Mouse (Mus musculus) spleen, adult 2 months (tissue): ENCODE data around the gene D17Wsu92e. TPM values are rescaled to one million over a fixed set of nuclear protein-coding genes. Genes with fewer than 3 reads are reported as not detected.
A peak's percentile ranks its signal among the peaks of the same experiment; 100 is the strongest.

Source experiments
- DNase-seq, 2 experiments: peaks; one replicate each; pipeline versions ENCODE4 v3.0.0 to v3.0.0-alpha.2; 2012 to 2021; ENCODE audit warnings: low spot score in 2 of 2, low read depth in 1 of 2
- H3K27ac ChIP-seq: fragments of 200-500 bp; 2 replicates; pipeline ENCODE4 v1.5.1; 2012; ENCODE audit warnings: low read length, inconsistent platforms; ENCODE audit not compliant: insufficient read depth
- H3K27me3 ChIP-seq: fragments of 200-500 bp; 2 replicates; pipeline ENCODE4 v1.6.1; 2012; ENCODE audit warnings: mild to moderate bottlenecking, moderate library complexity, low read length, inconsistent platforms; ENCODE audit not compliant: control insufficient read depth, insufficient read depth
- H3K36me3 ChIP-seq: fragments of 200-500 bp; 2 replicates; pipeline ENCODE4 v1.6.1; 2012; ENCODE audit warnings: mild to moderate bottlenecking, low read length, inconsistent platforms; ENCODE audit not compliant: control insufficient read depth, insufficient read depth
- H3K4me1 ChIP-seq: fragments of 200-500 bp; 2 replicates; pipeline ENCODE4 v1.6.1; 2011; ENCODE audit warnings: inconsistent platforms; ENCODE audit not compliant: control insufficient read depth, insufficient read depth, insufficient read length
- H3K4me3 ChIP-seq: fragments of 200-500 bp; 2 replicates; pipeline ENCODE4 v1.5.1; 2011; ENCODE audit warnings: mild to moderate bottlenecking, inconsistent platforms; ENCODE audit not compliant: insufficient read depth, insufficient read length; ENCODE audit errors: extremely low read depth
- CTCF ChIP-seq: fragments of 200-500 bp; IDR thresholded peaks from 2 replicates; pipeline ENCODE4 v1.5.1; 2011; ENCODE audit warnings: mild to moderate bottlenecking, inconsistent platforms; ENCODE audit not compliant: insufficient read depth, insufficient read length, insufficient replicate concordance; ENCODE audit errors: extremely low read depth
- POLR2A ChIP-seq: fragments of 200-500 bp; IDR thresholded peaks from 2 replicates; pipeline ENCODE4 v1.6.1; 2011; ENCODE audit warnings: low read depth, low read length, inconsistent platforms
- WGBS: fragments of 180-500 bp; shearing (Covaris S2); methylation state at CpG from one replicate; pipeline ENCODE4 v1.1.7; 2018; 5-methylcytosine and 5-hydroxymethylcytosine counted together
- polyA plus RNA-seq: library from polyadenylated mRNA; depleted of rRNA; stranded (reverse); fragments of >200 nt; gene quantifications from 2 replicates; pipeline ENCODE4 v1.2.3, GENCODE M21; 2012

D17Wsu92e gene
- polyA plus RNA-seq, 1 experiment = 63.8 TPM

DNA sequence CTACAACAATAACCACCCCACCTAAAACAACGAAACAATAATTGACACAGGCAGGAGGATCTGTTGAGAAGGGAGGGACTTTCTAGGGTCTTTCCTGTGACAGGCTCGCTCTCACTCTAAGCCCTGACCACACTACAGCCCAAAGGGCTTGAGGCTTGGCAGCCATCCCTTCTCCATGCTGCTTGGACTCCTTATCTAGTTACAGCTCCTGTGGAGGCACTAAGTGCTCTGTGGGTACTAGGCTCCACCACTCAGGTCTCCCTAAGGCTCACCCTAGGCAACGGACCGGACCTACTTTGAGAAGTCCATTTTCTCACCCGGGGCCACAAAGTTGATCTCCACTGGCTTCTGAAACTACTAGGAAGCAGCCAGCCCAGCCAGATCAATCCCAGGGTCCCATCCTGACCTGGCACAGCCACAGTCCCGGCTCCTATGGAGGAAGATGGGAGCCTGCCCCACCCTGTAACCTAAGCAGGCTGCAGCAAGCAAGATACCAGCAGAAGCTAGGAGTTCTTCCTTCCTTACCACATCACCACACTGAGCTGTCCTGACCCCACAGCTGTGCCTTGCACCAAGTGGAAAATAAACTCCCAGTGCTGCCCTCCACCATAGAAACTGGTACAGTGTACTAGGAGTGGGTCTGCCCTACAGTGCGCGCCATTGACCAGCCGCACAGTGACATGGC is 41.6 kb downstream of the D17Wsu92e start:
- no peak for DNase-seq
- Histone ChIP-seq H3K4me1 (peaks cover 2% of the 10 kb centered on the region; the same call in 1 of the 2 replicates), H3K36me3 (peaks cover 5% of the 10 kb centered on the region), H3K27ac (peak overlapping the region; percentile 45; the same call in 1 of the 2 replicates), H3K4me3 (no peak overlapping the region), H3K27me3 (no peaks in the 10 kb centered on the region)
- WGBS = 73% methylated on average over 9 of the region's 9 CpGs
- TF ChIP-seq CTCF (no peak), POLR2A (no peak)

DNA sequence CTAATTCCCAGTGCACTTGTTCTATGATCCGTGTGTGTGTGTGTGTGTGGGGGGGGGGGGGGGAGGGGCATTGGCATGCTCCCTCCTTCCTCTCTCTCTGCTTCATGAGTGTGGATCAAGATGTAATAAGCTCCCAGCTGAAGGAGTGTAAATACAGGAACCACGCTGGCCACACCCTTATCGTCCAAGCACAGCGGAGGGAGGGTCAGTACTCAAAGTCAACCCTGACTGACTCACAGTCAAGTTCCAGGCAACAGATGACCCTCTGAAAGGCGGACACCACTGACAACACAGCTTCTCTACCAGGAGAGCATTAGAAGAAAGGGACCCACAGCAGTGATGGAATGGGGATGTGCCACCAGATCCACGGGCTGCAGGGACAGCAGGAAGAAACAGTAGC is 42.6 kb downstream of the D17Wsu92e start:
- 75% methylated on average over 6 of the region's 6 CpGs for WGBS
- no peak overlapping the region for H3K4me3 ChIP-seq
- H3K27me3 ChIP-seq = no peaks in the 10 kb centered on the region
- H3K4me1 ChIP-seq = peaks cover 2% of the 10 kb centered on the region; the same call in 1 of the 2 replicates
- no peak for DNase-seq
- H3K36me3 ChIP-seq = peaks cover 2% of the 10 kb centered on the region
- TF ChIP-seq POLR2A (no peak), CTCF (no peak)
- H3K27ac ChIP-seq = peak overlapping the region; percentile 67; the same call in 1 of the 2 replicates

DNA sequence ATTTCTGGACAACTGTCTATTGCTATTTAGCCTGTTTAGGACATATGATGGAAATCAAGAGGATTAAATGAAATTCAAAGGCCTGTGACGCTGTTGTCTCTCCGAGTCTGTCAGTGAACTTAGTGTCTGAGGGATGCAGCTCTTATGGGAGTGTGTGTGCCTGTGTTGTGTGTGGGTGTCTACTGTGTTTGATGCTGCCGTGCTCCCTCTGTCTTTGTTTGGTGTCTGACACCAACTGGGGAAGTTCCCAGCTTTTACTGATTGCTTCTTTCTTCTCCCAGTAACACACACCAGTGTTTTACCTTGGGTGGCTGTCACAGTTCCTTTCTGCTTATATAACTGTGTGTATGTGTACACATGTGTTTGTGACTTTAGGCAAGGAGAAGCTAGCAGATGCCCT is 46.2 kb downstream of the D17Wsu92e start:
- Histone ChIP-seq H3K4me1 (no peaks in the 10 kb centered on the region), H3K27ac (no peak overlapping the region), H3K36me3 (peaks cover 2% of the 10 kb centered on the region), H3K4me3 (no peak overlapping the region), H3K27me3 (no peaks in the 10 kb centered on the region)
- 86% methylated on average over 3 of the region's 3 CpGs for WGBS
- no peak for TF ChIP-seq CTCF
- TF ChIP-seq POLR2A = no peak
- DNase-seq = no peak

- Histone ChIP-seq H3K4me1 (no peaks in the 10 kb centered on the region), H3K36me3 (peaks cover 8% of the 10 kb centered on the region), H3K4me3 (no peak overlapping the region), H3K27ac (no peak overlapping the region), H3K27me3 (no peaks in the 10 kb centered on the region)
- TF ChIP-seq CTCF (no peak), POLR2A (no peak)
- 97% methylated on average over 6 of the region's 6 CpGs for WGBS
- no peak for DNase-seq
These were observed 48.8 kb downstream of the D17Wsu92e start for GRCm38 (mm10) chr17:27771616-27772015.

DNA sequence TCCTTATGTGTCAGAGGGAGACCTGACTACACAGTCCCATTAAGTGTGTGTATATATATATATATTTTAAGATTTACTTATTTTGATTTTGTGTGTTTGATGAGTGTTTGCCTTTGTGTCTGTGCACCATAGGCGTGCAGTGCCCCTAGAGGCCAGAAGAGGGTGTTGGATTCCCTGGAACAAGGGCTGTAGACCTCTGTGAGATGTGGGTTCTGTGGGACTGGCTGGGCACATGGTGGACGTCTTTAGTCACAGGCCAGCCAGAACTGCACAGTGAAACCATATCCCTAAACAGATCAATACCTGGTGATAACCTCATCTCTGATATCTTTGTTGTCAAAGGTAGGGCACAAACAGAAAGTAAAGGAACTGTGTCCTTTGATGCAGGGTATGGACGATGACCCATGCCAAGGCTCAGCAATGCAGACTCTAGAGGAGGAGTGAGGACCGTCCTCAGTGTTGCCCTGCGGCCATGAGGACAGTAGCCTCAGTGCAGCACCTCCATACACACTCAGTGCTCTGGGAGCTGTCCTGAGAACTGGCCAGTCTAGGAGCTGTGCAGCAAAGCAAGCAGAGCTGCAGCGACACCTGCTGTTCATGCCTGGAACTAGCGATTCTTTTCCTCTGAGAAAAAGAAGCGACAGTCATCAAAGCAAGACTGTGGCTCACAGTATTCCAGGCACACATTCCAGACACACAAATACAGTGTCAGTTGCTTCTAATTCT is 51.5 kb downstream of the D17Wsu92e start:
- TF ChIP-seq CTCF (peak; percentile 72; the same call in 1 of the 2 replicates), POLR2A (no peak)
- peak in 1 of 2 experiments; percentile 37 for DNase-seq
- peaks cover 19% of the 10 kb centered on the region for H3K36me3 ChIP-seq
- H3K4me3 ChIP-seq = no peak overlapping the region
- H3K4me1 ChIP-seq = no peaks in the 10 kb centered on the region
- WGBS = 78% methylated on average over 8 of the region's 8 CpGs
- H3K27ac ChIP-seq = no peak overlapping the region
- no peaks in the 10 kb centered on the region for H3K27me3 ChIP-seq

- 71% methylated on average over 12 of the region's 12 CpGs for WGBS
- H3K4me3 ChIP-seq = no peak overlapping the region
- TF ChIP-seq CTCF (no peak), POLR2A (no peak)
- no peaks in the 10 kb centered on the region for H3K4me1 ChIP-seq
- H3K27me3 ChIP-seq = no peaks in the 10 kb centered on the region
- no peak for DNase-seq
- H3K36me3 ChIP-seq = peaks cover 19% of the 10 kb centered on the region
- H3K27ac ChIP-seq = no peak overlapping the region
These were observed 52.9 kb downstream of the D17Wsu92e start for GRCm38 (mm10) chr17:27767543-27767942.

DNA sequence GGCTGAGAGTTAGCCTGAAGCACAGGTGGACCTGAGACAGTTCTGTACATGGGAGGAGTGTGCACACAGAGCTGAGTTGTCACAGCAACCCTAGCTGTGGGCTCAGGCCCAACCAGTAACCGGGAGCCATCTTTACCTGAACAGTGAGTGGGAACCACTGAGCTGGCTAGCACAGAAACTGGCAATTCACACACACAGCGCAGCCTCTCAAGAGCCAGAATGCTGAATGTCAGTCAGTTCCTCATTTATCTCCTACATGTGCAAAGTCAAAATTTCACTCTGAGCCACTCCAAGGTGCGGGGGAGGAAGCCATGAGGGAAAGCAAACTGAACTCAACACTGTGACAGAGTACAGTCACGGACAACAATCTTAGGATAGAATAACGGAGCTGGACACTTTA is 53.3 kb downstream of the D17Wsu92e start:
- Histone ChIP-seq H3K36me3 (peaks cover 19% of the 10 kb centered on the region), H3K4me1 (no peaks in the 10 kb centered on the region), H3K4me3 (no peak overlapping the region), H3K27me3 (no peaks in the 10 kb centered on the region), H3K27ac (no peak overlapping the region)
- TF ChIP-seq POLR2A (no peak), CTCF (no peak)
- 71% methylated on average over 5 of the region's 5 CpGs for WGBS
- DNase-seq = no peak
